Mouse (Mus musculus): ENCODE results near the gene Specc1l.

Gene Specc1l

DNA sequence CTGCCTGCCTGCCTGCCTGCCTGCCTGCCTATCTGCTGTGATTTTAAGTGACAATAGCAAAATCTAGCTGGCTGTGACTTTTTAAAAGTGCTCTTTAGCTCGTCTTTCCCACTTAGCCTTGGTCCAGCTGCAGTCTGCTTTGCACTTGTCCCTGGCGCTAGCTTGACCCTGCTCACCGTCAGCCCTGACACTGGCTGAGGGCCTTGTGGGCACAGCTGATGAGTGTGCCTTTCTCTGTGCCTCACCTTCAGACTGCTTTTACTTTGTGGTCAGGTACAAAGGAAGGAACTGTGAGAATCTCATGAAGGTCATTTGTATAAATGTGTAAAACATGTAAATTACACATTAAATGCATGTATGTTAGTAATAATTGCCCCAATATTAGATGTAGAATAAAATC, 12.3 kb downstream of the Specc1l start:
- no peak for DNase-seq (ENCODE audit: low read depth, low spot score)

DNA sequence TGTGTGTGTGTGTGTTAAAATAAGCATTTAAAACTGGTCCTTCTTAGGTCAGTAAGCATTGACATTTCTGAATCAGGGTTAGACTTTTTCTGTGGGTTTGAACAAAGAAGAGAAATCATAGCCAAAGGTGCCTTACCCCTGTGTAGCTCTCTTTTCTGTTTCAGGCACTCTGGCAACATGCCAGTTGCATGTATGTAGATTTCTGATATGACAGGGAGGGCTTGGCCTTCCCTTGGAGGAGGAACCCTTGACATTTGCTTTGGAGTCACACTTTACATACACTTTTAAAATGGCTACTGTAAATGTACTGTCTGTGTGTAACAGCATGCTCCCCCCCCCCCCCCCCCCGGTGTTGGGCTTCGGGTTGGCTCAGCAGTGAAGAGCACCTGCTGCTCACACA, 12.8 kb downstream of the Specc1l start:
- DNase-seq (ENCODE audit: low read depth, low spot score): peak; percentile 37

GRCm38 (mm10) chr10:75227381-75227780, 15.5 kb downstream of the Specc1l start:
- DNase-seq (ENCODE audit: low read depth, low spot score): no peak

GRCm38 (mm10) chr10:75230572-75230971, 18.7 kb downstream of the Specc1l start:
- DNase-seq (ENCODE audit: low read depth, low spot score): no peak

DNA sequence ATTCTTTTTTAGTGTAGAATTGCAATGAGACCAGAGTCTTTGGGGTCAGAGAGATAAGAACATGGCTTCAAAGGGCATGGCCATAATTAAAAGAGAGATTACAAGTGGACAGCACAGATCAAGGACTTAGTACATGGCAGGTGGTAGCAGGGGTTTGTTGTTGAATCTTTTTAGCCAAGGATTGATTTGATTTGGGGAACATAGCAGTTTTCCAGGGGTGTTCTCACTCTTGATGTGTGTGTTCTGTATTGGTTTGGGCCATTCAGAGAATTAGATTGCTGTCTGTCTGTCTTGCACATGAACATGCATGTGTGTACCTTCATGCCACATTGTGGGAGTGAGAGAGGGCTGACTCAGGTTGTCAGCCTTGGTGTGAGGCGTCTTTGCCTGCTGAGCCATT, 20.0 kb downstream of the Specc1l start:
- no peak for DNase-seq (ENCODE audit: low read depth, low spot score)

DNA sequence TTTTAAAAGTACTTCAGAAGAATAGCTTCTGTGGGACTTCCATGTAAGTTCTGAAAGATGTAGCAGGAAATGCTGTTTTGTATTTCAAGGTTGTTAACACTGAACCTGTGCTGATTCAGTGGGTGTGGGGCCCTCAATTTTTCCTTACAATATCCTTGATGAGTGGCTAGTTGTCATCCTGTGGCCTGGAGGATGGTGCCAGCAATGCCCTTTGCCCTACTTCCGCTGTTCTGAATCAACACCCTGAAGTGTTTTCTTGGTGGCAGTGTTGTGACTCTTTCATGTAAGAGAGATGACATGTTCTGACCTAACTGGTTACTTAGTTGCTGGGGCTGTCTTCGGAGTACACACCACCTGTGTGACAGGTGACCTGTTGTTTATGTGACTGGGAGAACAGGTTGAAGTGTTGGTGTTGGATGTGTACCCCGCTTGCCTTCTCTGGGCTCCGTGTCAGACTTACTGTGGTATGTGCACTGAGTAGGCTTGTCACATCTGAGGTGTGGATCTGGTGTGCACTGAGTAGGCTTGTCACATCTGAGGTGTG, 20.8 kb downstream of the Specc1l start:
- DNase-seq (ENCODE audit: low read depth, low spot score): no peak

DNA sequence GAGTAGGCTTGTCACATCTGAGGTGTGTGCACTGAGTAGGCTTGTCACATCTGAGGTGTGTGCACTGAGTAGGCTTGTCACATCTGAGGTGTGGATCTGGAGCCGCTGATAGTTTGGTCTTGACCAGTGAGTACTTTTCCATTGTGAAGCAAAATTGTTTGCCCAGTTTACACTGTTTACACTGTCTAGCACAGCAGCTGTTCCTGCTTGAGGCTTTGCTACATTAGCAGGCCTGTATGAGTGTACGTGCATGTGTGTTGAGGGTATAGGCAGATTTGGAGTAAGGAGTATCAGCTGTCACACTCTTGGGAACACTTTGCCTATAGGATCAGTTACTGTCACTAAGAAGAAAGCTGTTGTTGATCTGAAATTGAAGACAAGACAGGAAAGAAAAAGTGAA, 21.6 kb downstream of the Specc1l start:
- DNase-seq (ENCODE audit: low read depth, low spot score): no peak

- no peak for DNase-seq (ENCODE audit: low read depth, low spot score)
Measured at GRCm38 (mm10) chr10:75235726-75236125, 23.9 kb downstream of the Specc1l start.

DNA sequence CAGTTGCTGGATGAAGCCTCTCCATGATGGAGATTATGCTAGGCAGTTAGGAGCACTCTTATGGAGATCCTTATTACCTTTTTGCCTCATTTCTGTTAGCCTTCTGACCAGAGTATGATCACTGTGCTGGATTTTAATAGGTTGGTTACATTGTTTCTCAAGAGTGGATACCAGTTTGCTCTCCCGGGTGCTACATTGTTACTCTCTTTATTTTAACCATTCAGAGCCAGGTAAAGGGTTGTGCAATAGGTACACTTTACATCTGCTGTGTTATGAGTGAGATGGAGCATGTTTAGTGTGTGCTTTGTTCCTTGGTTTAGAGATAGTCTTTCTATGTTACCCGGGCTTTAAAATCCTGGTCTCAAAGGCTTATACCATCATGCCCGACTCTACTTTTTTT, 24.3 kb downstream of the Specc1l start:
- no peak for DNase-seq (ENCODE audit: low read depth, low spot score)

GRCm38 (mm10) chr10:75237166-75237565, 25.3 kb downstream of the Specc1l start:
- DNase-seq (ENCODE audit: low read depth, low spot score): no peak

DNA sequence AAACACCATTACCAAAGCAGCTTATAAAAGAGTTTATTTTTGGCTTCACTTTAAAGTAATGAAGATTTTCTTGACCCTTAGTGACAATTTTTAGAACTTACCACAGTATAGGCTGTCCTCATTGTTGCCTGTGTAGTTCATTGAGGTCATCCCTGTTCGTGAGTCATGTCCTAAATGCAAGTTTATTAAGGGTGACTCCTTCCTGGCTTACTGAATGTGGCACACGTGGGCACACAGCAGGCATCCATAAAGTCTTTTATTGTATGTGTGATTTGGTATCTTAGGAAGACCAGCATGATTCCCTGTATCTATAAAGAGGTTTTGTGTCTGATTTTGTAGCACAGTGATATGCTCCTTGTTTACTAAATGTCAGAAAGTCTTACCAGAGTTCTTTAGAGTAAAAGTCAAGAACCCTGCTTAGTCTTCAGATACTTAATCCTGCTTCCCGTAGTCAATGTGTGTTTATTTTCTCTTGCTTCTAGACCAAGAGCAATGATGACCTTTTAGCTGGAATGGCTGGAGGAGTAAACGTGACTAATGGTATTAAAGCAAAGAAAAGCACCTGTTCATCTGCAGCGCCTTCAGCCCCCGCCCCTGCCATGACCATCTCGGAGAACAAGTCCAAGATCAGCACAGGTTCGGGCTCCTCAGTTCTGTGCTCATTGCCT, 28.8 kb downstream of the Specc1l start:
- no peak for DNase-seq (ENCODE audit: low read depth, low spot score)

DNA sequence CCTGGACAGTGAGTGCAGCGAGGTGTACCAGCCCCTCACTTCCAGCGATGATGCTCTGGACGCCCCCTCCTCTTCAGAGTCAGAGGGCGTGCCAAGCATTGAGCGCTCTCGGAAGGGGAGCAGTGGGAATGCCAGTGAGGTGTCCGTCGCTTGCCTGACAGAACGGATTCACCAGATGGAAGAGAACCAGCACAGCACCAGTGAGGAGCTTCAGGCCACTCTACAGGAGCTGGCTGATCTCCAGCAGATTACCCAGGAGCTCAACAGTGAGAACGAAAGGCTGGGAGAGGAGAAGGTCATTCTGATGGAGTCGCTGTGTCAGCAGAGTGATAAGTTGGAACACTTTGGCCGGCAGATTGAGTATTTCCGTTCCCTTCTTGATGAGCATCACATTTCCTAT, 33.9 kb downstream of the Specc1l start:
- DNase-seq (ENCODE audit: low read depth, low spot score): no peak

- no peak for DNase-seq (ENCODE audit: low read depth, low spot score)
Measured at GRCm38 (mm10) chr10:75246331-75246730, 34.5 kb downstream of the Specc1l start.

DNA sequence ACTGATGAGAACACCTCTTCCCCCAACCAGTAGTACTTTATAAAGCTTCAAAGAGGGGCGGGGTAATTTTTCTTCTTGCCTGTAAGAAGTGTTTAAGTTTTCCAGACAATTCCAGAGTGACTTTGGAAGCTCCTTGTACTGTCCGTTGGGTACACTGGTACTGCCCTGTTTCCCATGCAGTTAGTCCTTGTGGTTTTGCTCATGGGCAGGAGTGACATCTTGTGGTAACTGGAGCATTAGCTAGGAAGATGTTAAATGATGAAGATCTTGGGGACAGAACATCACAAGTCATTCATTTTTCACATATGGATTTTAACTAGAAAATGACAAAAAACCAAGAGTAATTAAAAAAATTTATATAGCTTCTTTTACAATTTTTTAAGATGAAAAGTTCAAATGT, 39.1 kb downstream of the Specc1l start:
- no peak for DNase-seq (ENCODE audit: low read depth, low spot score)

- no peak for DNase-seq (ENCODE audit: low read depth, low spot score)
Measured at GRCm38 (mm10) chr10:75252301-75253022, 40.6 kb downstream of the Specc1l start.

DNA sequence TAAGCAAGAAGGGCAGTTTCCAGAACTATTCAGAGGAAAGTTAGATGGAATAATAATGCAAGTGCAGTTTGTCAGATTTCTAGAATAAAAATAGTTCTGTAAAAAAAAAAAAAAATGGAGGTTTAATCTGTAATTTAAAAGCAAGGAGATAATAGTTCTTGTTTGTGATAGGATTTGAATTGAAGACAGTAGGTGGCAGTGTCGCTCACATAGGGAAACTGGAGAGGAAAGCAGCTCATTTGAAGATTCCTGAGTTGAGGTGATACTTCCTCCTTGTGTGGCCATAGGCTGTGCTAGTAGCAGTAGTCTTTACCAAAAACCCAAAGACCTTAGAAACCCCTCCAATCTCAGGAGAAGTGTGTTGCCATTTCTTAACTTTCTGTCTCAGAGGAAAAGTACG, 43.2 kb downstream of the Specc1l start:
- peak; percentile 52 for DNase-seq (ENCODE audit: low read depth, low spot score)

- DNase-seq (ENCODE audit: low read depth, low spot score): no peak
Measured at GRCm38 (mm10) chr10:75257401-75257800, 45.5 kb downstream of the Specc1l start.

DNA sequence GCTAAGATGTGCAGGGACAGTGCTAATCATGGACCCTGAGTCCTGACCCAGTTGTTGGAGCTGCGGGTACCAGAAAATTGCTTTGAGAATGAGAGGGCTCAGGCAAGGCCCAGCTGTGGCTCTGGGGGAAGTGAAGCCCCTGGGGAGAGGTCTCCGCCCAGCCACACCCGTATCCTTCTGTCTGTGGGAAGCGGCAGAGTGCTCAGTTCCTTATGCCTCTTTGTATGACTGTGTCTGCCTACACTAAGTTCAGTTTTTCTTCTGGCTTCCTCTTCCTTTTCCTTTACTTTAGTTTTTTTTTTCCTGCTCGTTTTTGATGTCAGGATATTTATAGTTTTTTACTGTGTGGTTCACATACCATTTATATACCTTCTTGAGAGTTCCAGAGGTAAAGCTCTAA, 46.4 kb downstream of the Specc1l start:
- DNase-seq (ENCODE audit: low read depth, low spot score): no peak

DNA sequence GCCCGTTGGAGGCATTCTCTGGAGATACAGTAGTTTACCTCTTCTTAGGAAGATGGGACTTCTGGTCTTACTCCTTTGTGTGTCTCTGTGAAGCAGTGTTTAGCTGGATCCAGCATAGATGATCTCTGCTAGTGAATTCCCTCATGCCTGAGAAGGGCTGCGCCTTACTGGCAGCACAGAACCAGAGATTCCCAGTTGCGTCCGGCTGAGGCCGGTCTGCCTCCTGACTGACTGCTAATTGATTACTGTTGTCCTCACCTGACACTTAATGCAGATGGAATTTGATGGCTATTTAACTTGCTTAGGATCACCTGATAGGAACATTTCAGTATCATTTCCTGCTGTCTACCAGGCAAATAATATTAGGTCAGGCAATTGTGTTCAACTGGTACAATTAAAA, 49.4 kb downstream of the Specc1l start:
- DNase-seq (ENCODE audit: low read depth, low spot score): no peak

DNA sequence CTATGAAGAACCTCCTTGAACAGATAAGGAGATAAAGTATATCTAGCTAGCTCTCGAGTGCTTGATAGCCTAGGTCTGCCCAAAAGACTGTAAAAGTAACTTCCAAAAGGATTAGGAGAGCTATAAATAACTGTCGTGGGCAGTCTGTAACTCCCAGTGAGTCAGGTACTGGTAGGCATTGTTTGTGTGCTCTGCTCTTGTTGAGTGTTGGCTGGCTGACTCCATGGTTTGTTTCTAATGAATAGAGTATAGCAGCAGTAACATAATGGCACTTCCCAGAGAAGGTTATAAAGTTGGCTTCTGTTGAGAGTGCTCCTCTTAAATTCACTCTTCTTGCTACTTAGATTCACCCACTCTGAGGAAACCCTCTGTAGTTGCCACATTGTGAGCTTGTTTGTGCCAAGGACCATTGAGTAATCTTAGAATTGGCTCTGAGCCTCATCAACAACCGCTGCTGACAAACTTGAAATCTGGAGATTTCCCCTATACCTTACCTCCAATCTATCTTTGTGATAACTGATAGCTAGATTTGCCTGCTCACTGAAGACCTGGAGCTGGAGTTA, 53.2 kb downstream of the Specc1l start:
- no peak for DNase-seq (ENCODE audit: low read depth, low spot score)

DNA sequence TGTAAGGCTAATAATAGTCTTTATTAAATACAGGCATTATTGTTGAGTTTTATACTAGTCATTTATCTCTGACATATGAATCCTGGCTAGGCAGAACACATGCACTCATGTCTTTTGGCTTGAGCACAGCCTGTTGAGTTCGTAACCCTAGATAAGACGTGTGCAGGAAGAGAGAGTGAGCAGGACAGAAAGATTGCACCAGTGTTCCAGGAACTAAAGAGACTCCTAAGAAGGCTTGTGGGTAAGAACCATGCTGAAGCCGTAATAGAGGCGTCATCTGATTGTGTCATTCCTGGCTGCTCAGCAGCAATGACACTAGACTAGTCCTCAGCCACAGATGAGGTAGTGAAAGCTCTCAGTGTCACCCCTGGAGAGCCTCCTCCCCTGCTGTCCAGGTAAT, 61.1 kb downstream of the Specc1l start:
- DNase-seq (ENCODE audit: low read depth, low spot score): no peak

DNA sequence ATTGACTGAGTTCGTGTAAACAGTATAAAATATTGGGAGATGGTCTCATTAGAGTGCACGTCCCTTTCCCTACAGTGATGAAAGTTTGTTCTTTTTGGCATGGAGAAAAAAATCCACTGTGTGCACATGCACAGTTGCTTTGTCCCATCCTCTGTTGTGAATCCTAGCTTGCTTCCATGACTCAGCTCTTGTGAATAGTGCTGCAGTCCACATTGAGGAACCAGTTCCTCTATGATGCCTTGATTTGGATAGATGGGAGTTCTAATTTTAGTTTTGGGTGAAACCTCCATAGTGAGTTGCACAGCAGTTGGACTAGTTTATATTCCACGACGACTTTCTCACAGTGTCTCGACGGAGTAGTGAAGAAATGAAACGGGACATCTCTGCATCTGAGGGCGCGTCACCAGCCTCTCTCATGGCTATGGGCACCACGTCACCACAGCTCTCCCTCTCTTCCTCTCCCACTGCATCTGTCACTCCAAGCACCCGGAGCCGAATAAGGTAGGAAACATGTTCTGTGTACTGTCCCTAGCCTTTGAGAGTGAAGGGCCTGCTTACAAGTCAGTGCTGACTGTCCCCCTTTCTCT, 64.6 kb downstream of the Specc1l start:
- DNase-seq (ENCODE audit: low read depth, low spot score): no peak

All from CD4-positive helper T cell, adult 2 months (primary cell).